Mouse (Mus musculus): ENCODE measurements at regions not wholly inside any gene's neighbourhood (a gene's known extent, or its start where the extent isn't known, plus 50 kb on each side); places are given as distances from the start of the nearest gene placed in this dataset.

DNA sequence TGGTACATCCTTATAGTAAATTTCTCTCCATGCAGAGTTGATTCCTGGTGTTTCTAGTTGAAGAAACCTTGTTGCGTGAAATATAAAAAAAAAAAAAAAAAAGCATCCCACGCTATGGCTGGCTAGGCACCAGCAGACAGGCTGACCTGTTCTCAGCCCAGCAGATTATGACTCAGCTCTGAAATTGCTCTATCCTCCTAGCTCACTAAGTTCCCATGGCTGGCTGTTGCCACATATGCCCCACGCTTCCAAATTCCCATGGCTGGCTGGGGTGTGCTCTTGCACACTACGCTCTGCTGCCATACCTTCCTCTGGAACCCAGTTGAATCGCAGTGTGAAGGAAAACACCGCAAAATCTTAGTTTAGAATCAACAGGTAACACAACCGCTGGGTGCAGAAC, 270.1 kb downstream of the Mid1ip1 start:
- DNase-seq (ENCODE audit: extremely low spot score) = no peak

DNA sequence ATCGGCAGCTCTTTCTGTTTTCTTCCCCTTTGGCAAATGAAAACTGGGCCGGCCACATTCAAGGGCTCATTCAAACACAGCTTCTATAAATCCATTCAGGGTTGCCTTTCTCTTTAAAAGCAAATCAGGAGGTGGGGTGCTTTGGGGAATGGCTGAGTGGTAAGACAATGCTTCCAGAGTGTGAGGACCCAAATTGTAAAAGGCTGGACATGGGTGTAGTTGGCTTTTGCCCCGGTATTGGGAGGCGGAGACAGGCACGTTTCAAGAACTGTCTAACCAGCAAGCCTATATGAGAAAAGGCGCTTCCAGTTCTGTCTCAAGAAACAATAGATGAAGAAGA, 277.0 kb downstream of the Mid1ip1 start:
- DNase-seq (ENCODE audit: extremely low spot score) = no peak

GRCm38 (mm10) chrX:10992211-10993004, 277.6 kb downstream of the Mid1ip1 start:
- DNase-seq (ENCODE audit: extremely low spot score) = peak; percentile 44

DNA sequence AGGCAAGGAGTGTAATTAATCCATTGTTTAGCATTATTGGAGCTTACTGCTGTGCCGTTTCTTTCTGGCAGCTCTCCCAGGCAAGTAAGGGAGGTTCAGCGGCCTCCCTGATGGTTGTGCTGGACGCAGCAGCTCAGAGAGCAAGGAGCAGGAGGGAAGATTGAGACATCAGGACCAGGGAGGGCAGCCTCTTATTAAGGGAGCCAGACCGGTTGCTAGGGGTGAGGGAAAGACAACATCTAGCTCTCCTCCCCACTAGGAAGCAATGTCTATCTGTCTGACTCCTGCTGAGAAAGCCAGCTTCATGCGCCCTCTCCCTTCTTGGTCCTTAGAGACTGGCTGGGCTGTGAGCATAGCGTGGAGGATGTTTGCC, 278.2 kb downstream of the Mid1ip1 start:
- peak; percentile 4 for DNase-seq (ENCODE audit: extremely low spot score)

DNA sequence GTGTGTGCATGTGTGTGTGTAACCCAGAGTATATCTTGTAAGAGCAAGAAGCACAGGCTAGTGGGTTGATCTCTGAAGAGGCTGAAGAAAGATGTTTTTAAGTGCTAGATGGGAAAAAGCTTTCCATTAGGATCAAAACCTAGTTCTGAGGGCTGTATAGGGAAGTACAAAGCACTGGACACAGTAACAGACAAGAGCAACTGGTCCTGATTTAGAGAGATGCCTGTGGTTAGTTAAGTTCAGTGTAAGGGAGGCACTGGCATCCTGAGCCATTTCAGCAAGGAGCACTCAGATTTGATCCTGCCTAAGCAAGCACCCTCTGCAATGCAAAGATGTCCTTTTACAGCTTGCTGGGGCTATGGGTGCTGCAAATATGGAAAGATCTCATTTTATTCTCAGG, 280.1 kb downstream of the Mid1ip1 start:
- no peak for DNase-seq (ENCODE audit: extremely low spot score)

GRCm38 (mm10) chrX:11001180-11001579, 286.4 kb downstream of the Mid1ip1 start:
- no peak for DNase-seq (ENCODE audit: extremely low spot score)

- no peak for DNase-seq (ENCODE audit: extremely low spot score)
Measured at GRCm38 (mm10) chrX:11039278-11039677, 259.8 kb upstream of the H2al1a start.

DNA sequence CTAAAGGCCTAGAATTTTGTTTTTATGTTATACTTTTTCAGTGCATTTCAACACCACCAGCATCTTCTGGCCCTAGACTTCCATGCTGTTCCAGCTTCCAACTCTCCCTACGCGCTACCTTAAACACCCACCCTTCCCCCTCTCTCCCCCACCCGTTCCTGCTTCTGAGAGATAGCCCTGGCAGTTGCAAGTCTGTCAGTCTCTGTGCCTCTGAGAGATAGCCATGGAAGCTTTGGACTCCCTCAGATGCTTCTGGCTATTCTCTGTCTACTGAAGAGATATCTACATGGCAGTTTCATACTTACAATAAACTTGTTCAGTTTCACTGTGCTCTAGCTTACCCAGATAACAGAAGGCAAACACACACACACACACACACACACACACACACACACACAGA, 252.3 kb upstream of the H2al1a start:
- no peak for DNase-seq (ENCODE audit: extremely low spot score)

DNA sequence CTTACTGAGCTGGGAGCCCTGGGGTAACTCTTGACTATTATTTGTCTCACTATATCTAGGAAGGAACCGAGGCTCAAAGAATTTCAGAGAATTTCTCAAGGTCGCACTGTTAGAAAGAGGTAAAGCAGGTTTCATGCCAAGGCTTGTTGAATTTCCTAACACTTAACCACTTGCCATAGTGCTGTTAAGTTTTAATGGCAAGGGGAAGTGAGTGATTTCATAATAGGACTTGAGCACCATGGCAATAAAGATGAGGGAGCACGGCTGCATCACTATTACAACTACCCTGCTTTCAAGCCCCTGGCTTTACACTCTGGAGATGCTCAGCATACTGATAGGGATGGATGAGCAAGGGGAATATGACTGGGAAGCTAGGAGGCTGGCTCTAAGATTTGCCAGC, 216.9 kb upstream of the H2al1a start:
- no peak for DNase-seq (ENCODE audit: extremely low spot score)

DNA sequence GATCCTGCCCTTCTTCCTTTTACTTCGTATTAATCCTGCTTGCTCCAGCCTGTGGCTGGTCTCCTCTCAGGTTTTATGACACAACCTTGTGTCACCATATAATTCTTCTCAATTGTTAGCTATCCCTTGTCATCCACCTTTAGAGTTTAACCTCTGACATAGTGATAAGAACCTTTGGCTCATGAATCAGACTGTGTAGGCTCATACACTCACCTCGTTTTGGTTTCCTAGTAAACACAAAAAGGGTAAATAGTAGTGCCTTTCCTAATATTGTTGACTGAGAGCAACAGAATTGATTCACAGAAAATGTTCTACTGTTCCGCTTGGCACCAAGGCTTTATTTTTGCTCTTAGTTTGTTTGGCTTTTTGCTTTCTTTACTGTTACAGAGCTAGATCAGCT, 216.2 kb upstream of the H2al1a start:
- DNase-seq (ENCODE audit: extremely low spot score) = no peak

DNA sequence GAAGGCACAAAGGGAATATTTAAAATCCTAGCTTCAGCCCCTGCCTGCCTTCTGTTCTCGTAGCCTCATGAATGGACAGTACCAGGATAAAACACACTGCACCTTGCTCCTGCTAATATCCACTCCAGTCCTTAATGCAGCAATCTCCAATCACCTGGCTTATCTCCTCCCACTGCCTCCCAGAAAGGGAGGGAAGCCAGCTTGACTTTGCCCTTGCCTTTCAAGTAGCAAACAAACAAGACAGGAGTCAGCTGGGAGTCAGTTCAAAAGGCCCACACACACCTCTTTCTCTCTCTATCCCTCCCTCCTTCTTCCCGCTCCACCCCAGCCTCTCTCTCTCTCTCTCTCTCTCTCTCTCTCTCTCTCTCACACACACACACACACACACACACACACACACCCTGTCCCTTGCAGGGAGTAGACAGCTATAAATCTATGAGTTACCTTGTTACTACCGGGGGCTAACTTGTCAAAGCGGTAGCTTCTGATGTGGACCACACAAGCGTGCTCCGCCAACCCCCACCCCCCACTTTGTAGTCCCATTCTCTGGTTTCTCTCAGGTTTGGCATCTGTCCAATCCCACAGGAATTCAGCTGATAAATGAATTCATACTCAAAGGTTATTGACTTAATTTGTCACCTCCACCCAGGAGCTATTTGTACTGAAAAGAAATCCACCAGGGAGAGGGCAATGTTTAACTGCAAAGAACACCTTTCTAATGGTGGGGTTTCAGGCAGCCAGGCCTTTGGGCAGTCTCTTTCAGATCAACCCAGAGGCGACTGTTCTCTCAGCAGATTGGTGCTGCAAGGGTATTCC, 212.6 kb upstream of the H2al1a start:
- no peak for DNase-seq (ENCODE audit: extremely low spot score)

GRCm38 (mm10) chrX:11087913-11088312, 211.1 kb upstream of the H2al1a start:
- peak; percentile 28 for DNase-seq (ENCODE audit: extremely low spot score)

DNA sequence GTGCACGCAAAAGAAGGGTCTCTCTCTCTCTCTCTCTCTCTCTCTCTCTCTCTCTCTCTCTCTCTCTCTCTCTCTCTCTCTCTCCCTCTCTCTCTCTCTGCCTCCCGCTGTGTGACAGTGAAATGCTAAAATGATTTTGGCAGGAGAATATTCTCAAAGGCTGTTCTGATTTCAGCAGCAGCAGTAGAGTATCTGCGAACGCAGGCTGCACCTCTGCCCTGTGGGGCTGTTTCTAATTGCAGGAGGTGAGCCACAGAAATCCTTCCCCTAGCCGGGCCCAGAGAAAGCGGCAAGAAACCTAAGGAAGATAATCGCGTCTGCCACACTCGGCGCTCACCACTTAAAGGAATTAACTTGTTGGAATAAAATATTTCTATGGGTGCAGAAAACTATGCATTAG, 210.6 kb upstream of the H2al1a start:
- no peak for DNase-seq (ENCODE audit: extremely low spot score)

- peak; percentile 63 for DNase-seq (ENCODE audit: extremely low spot score)
Measured at GRCm38 (mm10) chrX:11090432-11090831, 208.6 kb upstream of the H2al1a start.

DNA sequence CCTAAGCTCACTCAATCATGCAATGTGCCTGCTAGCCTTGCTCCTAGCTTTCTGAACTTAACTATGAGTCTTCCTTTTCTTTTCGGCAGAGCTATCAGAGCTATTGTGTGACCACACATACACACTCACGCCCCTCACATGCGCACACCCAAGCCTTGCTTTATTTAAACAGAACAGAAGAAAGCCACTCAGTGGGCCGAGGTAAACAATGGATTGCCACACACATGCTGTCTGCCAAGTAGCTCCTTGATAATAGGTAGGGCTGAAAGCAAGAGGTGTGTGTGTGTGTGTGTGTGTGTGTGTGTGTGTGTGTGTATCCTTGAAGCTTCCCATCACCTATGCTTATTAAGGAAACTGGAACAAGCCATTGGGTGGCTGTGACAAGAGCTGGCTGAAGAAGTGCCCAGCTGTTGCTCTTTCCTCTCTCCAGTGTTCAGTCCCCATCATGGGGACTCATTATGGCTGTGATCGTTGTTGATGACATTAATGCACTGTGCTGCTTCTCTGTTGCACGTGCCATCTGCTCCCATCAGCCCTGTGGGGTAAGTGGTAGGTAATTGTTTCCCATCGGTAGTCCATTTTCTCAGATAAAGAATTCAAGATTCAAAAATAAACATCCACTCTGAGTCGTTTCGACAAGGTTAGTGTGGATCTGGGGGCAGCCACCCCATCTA, 201.3 kb upstream of the H2al1a start:
- no peak for DNase-seq (ENCODE audit: extremely low spot score)

- DNase-seq (ENCODE audit: extremely low spot score) = no peak
Measured at GRCm38 (mm10) chrX:11098366-11098765, 200.7 kb upstream of the H2al1a start.

- no peak for DNase-seq (ENCODE audit: extremely low spot score)
Measured at GRCm38 (mm10) chrX:11099146-11100087, 199.6 kb upstream of the H2al1a start.

DNA sequence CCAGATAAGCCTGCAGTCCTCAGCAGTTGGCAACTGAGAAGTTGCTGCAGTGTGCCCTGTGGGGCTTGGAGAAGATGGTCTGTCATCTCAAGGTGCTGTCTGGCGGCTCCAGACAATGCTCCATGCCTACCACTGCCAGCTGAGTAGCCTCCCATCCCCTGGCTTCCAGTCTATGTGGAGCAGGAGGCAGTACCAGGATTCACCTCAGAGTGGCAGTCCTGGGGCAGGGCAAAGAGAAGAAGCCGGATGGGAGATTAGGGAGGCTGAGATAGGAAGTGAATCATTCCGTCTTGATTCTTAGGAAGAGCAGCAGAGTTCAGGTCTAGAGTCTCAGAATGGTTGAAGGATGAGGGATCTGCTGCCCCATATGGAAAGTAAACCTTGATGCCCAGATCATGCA, 198.1 kb upstream of the H2al1a start:
- no peak for DNase-seq (ENCODE audit: extremely low spot score)

GRCm38 (mm10) chrX:11131253-11131652, 167.8 kb upstream of the H2al1a start:
- DNase-seq (ENCODE audit: extremely low spot score) = no peak

DNA sequence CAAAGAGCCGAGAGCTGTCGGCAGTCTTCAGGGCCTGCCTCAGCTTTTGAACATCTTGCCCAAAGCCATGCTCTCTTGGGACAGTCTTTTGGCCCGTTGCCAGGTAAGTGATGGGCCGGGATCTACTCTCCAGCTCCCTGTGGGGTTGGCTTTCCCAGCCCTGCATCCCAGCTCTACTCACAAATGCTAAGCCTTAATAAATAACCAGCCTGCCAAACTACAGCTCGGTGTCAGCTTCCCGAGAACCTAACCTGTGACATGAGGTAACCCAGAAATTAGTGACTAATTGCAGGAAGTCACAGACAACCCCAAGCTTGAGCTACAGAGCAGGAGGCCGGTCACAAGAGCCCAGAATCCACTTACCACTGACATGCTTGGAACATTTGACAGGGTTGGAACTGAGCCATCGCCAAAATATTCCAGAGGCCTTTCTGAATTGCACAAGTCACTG, 159.1 kb upstream of the H2al1a start:
- no peak for DNase-seq (ENCODE audit: extremely low spot score)

DNA sequence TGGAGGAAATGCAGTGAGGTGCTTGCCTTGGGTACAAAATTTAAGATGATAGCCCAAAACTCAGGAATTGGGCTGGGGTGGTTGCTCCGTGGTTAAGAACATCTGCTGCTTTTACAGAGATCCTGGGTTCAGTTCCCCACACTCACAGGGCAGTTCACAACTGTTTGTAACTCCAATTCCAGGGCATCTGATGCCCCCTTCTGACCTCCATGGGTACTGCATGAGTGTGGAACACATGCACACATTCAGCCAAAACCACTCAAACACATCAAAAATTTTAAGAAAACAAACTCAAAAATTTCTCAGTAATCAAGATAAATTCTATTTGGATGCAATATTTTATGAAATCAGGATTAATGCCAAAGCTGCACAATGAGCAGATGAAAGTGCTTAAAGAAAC, 157.8 kb upstream of the H2al1a start:
- no peak for DNase-seq (ENCODE audit: extremely low spot score)

DNA sequence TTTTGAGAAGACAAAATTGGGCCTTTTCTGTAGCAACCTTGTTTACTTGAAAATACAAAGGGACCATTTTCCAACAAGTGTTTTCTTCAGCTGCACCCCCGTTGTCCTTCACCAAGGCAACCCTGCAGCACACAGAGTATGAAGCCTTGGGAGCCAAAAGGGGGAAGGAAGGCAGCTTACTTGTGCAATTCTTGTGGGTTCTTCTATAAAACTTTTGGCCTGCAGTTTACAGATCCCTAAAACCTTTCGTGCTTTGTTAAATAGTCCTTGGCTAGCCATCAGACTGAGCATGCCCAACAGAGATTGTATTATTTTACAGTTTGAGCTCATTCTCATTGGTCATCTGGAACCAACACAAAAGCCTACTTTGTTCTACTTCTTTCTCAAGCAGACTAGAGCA, 140.6 kb upstream of the H2al1a start:
- no peak for DNase-seq (ENCODE audit: extremely low spot score)
